Mouse (Mus musculus) right cerebral cortex, adult 2 months (tissue): Measurements from ENCODE around the gene Frs2.
A peak's percentile ranks its signal among the peaks of the same experiment; 100 is the strongest.
"Not testable (repeated sequence)": the region's sequence is repeated elsewhere in the genome, so short reads cannot be mapped to it uniquely, and the experiment has no call there.

ENCODE experiments used
- DNase-seq, 2 experiments: peaks; one replicate each; pipeline ENCODE4 v3.0.0; 2021 to 2022; ENCODE audit warnings: low spot score in 2 of 2

The Frs2 gene

GRCm38 (mm10) chr10:117146421-117146820, 1.9 kb downstream of the Frs2 start:
- DNase-seq, result no peak

DNA sequence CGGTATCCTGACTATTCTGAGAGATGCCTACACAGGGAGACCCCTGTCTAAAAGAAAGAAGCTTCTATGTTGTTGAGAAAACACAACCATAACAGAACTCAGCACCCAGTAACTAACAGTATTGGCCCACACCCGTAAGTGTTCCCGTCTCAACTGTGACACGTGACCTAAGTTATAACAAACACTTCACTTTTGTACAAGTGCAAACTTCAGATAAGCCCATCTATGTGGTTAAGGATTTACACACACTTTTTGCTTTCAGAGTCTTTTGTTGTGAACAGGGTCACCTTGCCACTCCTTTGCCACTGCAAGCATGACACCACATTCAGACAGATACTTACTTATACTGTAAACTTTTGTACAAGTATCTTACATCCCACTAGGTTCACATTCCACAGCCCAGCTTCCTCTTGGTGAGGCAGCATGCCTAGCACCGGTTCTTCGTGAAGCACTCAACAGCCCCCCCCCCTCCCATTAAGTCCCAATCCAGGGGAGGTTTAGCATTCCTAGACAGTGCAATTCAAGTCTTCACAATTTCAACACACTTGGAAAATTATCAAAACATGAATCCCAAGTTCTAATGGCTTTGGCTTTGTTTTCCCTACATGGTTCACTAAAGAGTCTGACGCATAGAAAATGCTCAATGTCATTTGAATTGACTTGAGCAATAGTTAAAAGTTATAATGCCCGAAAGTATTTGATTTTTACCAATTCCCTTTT, 2.6 kb downstream of the Frs2 start:
- DNase-seq, result no peak

- DNase-seq, result no peak
These were observed 3.7 kb downstream of the Frs2 start for GRCm38 (mm10) chr10:117144628-117145027.

GRCm38 (mm10) chr10:117144071-117144470, 4.3 kb downstream of the Frs2 start:
- no peak for DNase-seq

- no peak for DNase-seq
These were observed 5.0 kb downstream of the Frs2 start for GRCm38 (mm10) chr10:117143311-117143710.

DNA sequence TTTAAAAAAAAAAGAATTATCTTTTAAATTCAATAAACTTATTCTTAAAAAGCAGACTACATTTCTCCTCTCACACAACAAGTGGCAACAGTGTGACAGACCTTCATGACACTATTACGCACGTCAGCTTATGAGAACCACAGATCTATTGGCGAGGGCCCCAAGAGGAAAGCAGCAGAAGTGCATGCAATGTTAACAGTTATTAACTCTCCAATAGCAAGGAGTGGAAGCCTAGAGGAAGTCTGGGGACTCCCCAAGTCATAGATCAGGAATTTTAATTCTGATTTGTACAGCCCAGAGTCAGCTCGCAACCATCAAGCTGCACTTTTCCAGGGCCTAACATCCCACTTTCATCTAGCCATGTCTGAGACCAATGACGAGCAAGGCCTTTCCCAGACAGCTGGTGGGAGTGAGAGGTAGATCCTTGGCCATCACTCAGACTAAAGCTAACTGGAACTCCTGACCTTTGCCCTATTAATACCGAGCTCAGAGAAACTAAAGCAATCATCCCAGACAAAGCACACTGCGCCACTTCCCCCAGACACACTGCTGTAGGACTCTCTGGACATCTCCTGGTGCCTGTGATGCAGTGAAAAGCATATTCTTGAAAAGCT, 6.3 kb downstream of the Frs2 start:
- no peak for DNase-seq

- DNase-seq, result not testable (repeated sequence)
These were observed 16.8 kb downstream of the Frs2 start for GRCm38 (mm10) chr10:117131506-117131905.

- DNase-seq, result no peak
These were observed 18.3 kb downstream of the Frs2 start for GRCm38 (mm10) chr10:117130037-117130436.

DNA sequence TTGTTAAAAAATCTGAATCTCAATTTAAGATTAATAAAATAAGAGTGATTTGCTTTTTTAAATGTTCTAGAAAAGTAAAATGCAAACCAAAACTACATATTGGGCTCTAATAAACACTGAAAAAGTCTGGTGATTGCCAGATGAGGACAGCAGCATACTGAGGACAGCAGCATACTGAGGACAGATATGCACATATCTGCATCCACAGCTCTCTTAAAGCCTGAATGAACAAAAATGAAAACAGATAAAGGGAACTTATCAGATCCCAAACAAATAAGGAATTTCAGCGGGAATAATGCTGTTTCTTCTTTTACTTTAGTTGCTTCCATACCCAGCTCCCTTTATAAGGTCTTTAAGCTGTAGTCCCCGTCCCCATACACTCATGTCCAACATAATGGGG, 19.6 kb downstream of the Frs2 start:
- no peak for DNase-seq

DNA sequence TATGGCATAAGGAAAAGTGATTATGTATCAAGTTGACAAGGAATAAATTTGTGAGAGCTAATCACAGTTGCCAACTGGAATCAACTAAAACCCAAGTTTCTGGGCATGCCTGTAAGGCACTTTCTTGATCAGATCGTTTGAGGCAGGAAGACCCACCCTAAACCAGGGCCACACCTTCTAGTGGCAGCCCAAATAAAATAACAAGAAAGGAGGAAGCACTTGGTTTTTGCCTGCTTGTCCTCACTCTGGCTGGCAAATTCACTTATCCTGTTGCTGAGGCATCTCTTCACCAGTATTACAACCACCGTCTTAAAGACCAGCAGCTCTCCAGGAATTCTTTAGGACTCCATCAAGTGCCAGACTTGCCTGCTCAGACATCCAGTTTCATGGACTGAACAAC, 20.9 kb downstream of the Frs2 start:
- DNase-seq, result no peak

- no peak for DNase-seq
These were observed 21.6 kb downstream of the Frs2 start for GRCm38 (mm10) chr10:117126719-117127118.

GRCm38 (mm10) chr10:117126233-117126632, 22.1 kb downstream of the Frs2 start:
- no peak for DNase-seq

- no peak for DNase-seq
These were observed 26.9 kb downstream of the Frs2 start for GRCm38 (mm10) chr10:117121448-117121847.

DNA sequence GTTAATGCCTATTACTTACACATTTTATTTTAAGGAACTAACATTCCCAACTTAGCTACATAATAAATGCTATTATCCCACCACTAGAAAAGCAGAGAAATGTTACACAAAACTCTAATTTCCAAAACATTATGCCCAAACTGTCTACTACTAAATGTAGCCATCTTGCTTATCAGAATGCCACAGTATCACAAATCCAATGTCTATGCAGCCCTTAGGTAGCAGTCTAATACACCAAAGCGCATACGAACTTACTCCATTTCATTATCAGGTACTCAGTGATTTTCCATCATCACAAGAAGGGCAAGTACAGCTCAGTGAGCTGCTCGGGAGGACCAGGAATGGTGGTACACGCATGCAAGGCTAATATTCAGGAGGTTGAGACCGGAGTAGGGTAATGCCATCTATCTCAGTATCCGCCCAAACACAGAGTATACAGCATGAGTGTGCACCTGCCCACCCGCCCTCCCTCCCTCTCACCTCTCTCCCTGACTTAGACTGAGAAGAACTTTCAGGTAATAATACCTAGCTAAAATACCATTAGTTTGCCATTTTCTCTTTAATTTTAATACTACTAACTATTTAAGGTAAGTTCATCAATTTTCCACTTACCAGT, 28.2 kb downstream of the Frs2 start:
- DNase-seq, result no peak

- DNase-seq, result peak; percentile 30 to 42
These were observed 28.8 kb downstream of the Frs2 start for GRCm38 (mm10) chr10:117119531-117119930.

GRCm38 (mm10) chr10:117118421-117118831, 29.9 kb downstream of the Frs2 start:
- no peak for DNase-seq

DNA sequence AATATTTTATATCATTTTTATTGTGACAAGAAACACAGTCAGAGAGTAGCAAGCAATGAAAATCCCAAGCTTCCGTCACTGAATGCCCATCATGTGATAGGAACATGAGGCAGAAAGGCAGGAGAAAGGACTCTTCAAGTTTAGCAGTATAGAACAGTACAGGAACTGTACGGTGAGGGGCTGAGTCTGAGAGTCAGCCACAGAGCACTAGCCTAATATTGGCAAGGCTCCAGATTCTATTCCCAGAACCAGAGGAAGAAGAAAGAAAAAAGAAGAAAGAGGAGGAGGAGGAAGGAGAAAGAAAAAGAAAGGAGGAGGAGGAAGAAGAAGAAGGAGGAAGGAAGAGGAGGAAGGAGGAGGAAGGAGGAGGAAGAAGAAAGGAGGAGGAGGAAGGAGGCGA, 32.7 kb downstream of the Frs2 start:
- DNase-seq, result no peak

DNA sequence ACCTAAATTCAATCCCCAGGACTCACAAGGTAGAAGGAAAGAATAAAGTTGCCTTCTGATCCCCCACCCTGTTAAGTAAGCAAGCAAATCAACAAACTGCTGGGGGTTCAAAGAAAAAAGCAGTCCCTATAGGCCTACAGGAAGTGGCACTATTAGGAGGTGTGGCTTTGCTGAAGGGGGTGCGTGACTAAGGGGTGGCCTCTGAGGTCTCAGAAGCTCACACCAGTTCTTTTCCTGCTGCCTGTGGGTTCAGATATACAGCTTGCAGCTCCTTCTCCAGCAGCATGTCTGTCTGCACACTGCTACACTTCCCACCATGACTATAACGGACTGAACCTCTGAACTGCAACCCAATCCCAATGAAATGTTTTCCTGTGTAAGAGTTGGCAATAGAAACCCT, 35.8 kb downstream of the Frs2 start:
- no peak for DNase-seq

GRCm38 (mm10) chr10:117111455-117111854, 36.9 kb downstream of the Frs2 start:
- DNase-seq, result no peak

DNA sequence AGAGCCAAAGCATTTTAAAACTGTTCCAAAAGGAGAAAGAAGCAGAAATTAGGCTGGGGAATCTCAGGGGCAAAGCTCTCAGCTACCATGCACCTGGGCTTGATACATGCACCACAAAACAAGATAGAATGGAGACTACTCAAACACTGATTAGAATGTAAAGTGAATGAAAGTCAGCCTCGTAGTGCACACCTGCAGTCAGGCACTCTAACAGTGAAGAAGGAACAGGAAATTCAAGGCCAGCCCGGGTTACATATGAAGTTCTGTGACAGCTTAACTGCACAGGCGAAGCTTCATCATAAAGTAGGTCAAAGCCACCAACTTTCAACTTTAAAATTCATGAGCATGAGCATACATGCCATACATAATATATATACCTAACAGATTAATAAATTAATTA, 38.1 kb downstream of the Frs2 start:
- no peak for DNase-seq

DNA sequence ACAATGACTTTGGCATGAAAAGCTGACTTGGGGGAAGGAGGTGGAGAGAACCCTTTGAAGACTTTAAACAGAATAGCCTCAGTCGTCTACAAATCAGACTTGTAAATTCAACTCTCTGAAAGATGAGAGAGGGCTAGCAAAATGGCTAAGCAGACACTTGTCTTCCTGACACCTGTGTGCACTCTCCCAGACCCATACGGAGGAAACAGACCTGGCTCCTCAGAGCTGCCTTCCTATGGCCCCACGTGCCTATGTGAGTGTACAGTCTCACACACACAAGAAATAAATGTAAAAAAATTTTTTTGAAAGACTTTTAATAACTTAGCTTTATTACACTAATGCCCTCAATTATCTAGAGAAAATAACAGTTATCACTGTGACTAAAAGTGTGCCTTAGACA, 41.6 kb downstream of the Frs2 start:
- DNase-seq, result no peak

GRCm38 (mm10) chr10:117106244-117106643, 42.1 kb downstream of the Frs2 start:
- DNase-seq, result no peak

DNA sequence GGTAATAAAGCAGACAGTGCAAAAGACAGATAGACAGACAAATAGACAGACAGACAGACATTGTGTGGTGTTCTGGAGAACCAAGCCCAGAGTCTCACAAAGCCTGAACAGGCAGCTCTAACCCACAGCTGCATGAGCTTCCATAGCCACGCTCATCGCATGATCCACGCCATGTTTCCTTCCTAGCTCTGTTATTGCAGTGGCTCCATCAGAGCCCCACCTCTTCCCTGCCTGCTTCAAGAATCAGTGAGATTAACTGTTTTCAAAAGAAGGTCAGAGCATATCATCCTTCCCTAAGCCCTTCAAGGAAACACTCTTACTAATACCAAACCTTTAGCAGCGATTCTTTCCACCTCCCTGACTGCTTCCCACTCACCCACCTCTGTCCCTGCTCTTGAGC, 43.3 kb downstream of the Frs2 start:
- DNase-seq, result no peak
